Mouse (Mus musculus): Measurements from ENCODE around the gene Mpz.

Mpz gene

DNA sequence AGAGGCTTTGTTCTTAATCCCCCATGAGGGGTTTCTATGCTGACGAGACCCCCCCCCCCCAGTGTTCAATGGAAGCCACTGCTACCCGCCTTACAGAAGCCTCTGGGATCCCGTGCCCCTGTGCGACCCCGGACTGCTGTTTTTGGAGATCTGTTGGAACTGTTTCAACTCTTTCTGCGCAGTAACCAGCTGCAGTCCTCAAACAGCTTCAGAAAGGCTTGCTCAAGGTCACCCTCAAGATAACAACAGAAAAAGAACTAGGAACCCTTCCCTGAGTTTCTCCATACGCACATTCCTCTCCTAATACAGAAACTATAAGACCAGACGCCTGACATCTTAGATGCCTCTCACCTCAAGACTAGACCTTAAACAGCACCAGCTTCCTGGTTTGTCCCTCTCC is 38.5 kb downstream of the Mpz start:
- DNase-seq (ENCODE audit: low spot score) = no peak

DNA sequence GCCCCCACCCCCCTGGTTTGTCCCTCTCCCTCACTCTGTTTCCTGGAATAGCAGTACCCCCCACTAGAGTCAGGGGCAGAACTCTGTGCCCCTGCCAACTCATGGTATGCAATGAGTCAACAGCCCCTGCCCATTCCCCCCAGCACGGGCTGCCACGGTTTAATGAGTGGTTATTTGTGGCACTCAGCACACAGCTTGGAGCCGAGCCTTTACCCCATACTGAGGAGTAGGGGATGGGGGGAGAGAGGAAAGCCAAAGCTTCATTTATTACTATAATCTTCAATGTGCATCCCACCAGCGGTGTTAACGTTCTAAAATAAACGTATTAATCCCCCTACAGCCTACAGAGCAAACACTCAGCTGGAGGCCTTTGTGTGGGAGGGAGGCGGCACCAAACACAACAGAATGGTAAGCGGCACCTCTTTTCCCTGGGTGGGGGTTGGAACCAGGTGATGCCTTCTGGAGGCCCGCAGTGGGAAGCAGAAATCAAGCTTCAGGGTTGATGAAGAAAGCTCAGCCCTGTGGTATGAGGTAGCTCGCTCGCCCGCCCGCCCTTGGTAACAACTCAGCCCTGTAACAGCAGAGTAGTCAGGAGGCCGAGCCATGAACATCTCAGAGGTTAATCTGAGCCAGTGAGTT is 39.1 kb downstream of the Mpz start:
- DNase-seq (ENCODE audit: low spot score) = no peak

GRCm38 (mm10) chr1:171190832-171191231 is 40.3 kb downstream of the Mpz start:
- no peak for DNase-seq (ENCODE audit: low spot score)

GRCm38 (mm10) chr1:171192283-171192682 is 41.8 kb downstream of the Mpz start:
- no peak for DNase-seq (ENCODE audit: low spot score)

DNA sequence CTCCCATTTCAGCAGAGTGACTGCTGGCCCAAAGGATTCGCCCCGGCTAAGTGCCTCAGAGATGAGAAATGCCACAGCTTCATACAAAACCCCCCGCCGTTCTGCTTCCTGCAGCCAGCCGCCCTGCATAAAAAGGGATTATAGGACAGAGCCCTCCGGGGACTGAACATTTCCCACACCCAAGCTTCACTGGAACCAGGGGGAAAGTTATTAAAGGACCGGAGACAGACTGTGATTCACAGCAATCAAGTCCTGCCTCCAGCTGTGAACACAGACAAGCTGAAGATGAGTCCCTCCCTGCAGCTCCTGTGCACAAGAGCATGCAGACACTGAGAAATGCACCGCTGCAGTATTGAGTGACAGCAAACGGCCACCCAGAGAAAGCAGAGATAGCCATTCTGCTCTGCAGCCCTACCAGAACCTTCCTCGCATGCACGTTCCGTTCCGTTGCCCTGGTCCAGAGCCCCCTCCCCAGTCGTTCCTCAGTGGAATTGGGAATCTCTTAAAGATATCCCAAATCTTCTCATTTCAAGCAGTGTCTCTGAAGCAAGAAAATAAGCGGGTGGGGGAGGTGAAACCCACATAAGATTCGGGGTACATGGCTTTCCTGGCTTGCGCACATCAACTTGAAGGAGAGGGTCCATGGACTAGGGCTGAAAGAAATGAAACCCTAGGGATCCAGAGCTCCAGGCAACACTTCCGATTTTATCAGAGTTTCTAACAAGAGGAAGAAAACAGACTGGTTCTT is 42.8 kb downstream of the Mpz start:
- no peak for DNase-seq (ENCODE audit: low spot score)

- DNase-seq (ENCODE audit: low spot score) = no peak
Measured at GRCm38 (mm10) chr1:171193911-171194830, 43.7 kb downstream of the Mpz start.

GRCm38 (mm10) chr1:171195046-171195822 is 44.7 kb downstream of the Mpz start:
- DNase-seq (ENCODE audit: low spot score) = no peak

DNA sequence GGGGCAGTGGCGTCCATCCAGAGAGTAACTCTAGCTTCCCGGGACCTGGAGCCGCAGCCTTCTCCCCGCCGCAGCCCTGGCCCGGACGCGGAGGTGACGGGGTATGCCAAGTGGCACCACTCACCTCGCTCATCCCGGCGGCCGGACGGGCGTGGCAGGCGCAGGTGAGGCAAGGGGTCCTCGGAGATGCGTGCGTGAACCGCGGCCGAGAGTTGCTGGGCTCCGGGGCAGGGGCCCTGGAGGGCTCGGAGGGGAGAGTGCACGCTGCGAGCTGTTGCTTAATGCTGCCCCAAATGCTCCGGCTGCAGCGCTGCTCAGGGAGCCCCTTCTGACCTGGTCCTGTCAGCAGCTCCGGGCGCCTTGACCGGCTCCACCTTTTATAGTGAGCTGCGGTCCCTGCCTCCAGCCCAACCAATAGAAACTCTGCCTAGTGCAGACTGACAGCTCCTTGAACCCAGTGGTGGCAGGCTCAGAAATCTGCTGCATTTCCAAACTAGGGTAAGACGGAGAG is 45.4 kb downstream of the Mpz start, which contains the start of gene Pcp4l1:
TSS of gene Pcp4l1 (minus strand) at position 382 of the 511 bp plus-strand sequence.
- DNase-seq (ENCODE audit: low spot score) = no peak

DNA sequence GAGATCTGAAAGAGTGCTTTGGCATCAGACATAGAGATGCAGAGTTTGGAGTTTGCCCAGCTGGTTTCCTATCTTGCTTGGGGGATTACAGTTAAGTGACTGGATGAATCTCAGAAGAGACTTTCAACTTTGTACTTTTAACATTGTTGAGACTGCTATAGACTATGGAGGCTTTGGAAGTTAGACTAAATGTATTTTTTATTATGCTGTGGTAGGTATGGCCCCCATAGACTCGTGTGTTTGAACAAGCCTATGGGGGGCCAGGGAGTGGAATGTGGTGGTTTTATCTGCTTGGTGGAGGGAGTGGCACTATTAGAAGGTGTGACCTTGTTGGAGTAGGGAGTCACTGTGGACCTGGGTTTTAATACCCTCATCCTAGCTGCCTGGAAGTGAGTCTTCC is 49.0 kb downstream of the Mpz start:
- no peak for DNase-seq (ENCODE audit: low spot score)

DNA sequence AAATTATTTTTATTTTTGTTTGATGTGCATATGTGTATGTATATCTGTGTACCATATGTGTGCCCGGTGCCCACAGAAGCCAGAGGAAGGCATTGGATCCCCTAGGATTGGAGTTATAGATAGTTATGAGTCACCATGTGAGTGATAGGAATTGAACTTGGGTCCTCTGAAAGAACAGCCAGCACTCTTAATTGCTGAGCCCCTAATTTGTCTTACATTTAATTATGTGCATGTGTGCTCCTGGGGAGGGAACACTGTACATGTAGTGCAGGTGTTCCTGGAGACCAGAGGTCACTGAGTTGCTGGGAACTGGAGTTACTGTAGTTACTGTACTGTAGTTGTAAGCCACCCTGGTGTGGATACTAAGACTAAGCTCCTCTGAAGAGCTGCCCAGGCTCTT is 50.3 kb downstream of the Mpz start:
- DNase-seq (ENCODE audit: low spot score) = no peak

DNA sequence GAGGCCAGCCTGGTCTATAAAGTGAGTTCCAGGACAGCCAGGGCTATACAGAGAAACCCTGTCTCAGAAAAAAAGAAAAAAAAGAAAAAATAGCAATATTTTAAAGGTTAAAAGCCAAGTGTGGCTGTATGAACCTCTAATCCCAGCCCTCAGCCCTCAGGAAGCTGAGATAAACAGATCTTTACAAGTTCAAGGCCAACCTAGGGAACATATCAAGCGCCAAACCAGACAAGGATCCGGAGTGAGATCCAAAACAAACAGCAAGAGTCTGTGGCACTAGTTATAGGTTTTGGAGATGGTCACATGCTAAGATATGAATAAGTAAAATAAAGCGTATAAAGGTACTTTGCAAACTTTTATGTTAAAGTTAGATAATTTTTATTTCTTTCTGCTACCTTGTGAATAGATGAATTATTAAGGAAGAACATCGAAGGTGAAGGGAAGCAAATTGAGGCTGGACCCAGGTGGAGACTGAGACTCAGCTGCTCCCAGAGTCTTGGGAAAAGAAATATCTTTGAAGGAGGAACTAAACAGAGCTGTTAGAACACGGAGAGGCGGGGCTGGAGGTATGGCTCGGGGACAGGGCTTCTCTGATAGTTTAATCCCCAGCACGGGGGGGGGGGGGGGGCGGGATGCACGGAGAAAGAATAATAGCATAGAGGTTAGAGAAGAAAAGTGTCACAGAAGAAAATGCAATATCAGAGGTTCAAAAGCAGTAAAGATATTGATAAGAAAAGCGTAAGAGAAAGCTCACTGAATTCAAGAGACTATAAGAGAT is 53.1 kb downstream of the Mpz start:
- no peak for DNase-seq (ENCODE audit: low spot score)

- no peak for DNase-seq (ENCODE audit: low spot score)
Measured at GRCm38 (mm10) chr1:171204249-171204644, 53.7 kb downstream of the Mpz start.

- no peak for DNase-seq (ENCODE audit: low spot score)
Measured at GRCm38 (mm10) chr1:171205704-171206493, 55.4 kb downstream of the Mpz start.

DNA sequence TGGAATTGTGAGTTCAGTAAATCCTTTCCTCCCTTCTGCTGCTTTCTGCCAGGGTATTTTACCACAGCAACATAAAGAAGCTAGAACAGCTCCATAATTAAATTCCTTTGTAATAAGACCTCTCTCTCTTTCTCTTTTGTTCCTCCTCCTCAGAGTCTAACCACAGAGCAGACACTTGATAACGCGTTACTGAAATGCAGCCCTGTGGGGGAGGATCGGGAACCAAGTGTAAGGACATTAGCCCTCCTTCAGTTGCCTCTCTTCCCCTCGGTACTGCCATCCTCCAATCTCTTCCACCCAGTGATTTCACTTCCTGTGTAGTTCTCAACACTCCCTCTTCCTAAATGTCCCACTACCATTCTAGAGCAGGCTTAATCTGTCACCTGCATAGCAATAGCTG is 58.9 kb downstream of the Mpz start:
- DNase-seq (ENCODE audit: low spot score) = no peak
